Mouse (Mus musculus): ENCODE data around the gene Sytl4.

Gene Sytl4

GRCm38 (mm10) chrX:133981231-133982002 lies at the start of gene Sytl4:
Gene Sytl4 (minus strand): TSS chrX:133981812.
- in situ Hi-C loops (cut with MboI, MseI): no loop called here

GRCm38 (mm10) chrX:134020664-134021063 lies 39.1 kb upstream of the Sytl4 start:
- in situ Hi-C loops (cut with MboI, MseI): loop anchor here (5.0 kb wide), 1 partner anchor 78 kb away; no protein-coding TSS in a partner anchor

GRCm38 (mm10) chrX:134019005-134019404 lies 37.4 kb upstream of the Sytl4 start:
- in situ Hi-C loops (cut with MboI, MseI): no loop called here

- in situ Hi-C loops (cut with MboI, MseI): no loop called here
Observed at GRCm38 (mm10) chrX:133995866-133996265, 14.3 kb upstream of the Sytl4 start.

GRCm38 (mm10) chrX:133964615-133965014 lies 17.0 kb downstream of the Sytl4 start:
- in situ Hi-C loops (cut with MboI, MseI): no loop called here

GRCm38 (mm10) chrX:133960617-133961016 lies 21.0 kb downstream of the Sytl4 start:
- in situ Hi-C loops (cut with MboI, MseI): no loop called here

- in situ Hi-C loops (cut with MboI, MseI): no loop called here
Observed at GRCm38 (mm10) chrX:133954661-133955060, 27.0 kb downstream of the Sytl4 start.

- in situ Hi-C loops (cut with MboI, MseI): no loop called here
Observed at GRCm38 (mm10) chrX:133947427-133947826, 34.2 kb downstream of the Sytl4 start.

- in situ Hi-C loops (cut with MboI, MseI): no loop called here
Observed at GRCm38 (mm10) chrX:133939561-133939960, 42.1 kb downstream of the Sytl4 start.

GRCm38 (mm10) chrX:133936605-133937225 lies 44.9 kb downstream of the Sytl4 start:
- in situ Hi-C loops (cut with MboI, MseI): no loop called here

GRCm38 (mm10) chrX:133931302-133932013 lies 50.2 kb downstream of the Sytl4 start:
- in situ Hi-C loops (cut with MboI, MseI): no loop called here

- in situ Hi-C loops (cut with MboI, MseI): no loop called here
Observed at GRCm38 (mm10) chrX:133926760-133927159, 54.9 kb downstream of the Sytl4 start.

GRCm38 (mm10) chrX:133921187-133921586 lies 60.4 kb downstream of the Sytl4 start:
- in situ Hi-C loops (cut with MboI, MseI): no loop called here

GRCm38 (mm10) chrX:133914219-133914618 lies 67.4 kb downstream of the Sytl4 start:
- in situ Hi-C loops (cut with MboI, MseI): no loop called here

GRCm38 (mm10) chrX:133913006-133913405 lies 68.6 kb downstream of the Sytl4 start:
- in situ Hi-C loops (cut with MboI, MseI): no loop called here

GRCm38 (mm10) chrX:133911397-133912103 lies 70.1 kb downstream of the Sytl4 start:
- in situ Hi-C loops (cut with MboI, MseI): no loop called here

- in situ Hi-C loops (cut with MboI, MseI): no loop called here
Observed at GRCm38 (mm10) chrX:133908261-133908660, 73.4 kb downstream of the Sytl4 start, which contains the start of gene Srpx2. Gene Srpx2 (plus strand): TSS chrX:133908426.

- in situ Hi-C loops (cut with MboI, MseI): no loop called here
Observed at GRCm38 (mm10) chrX:133898014-133898542, 83.5 kb downstream of the Sytl4 start, which contains the start of gene Tspan6. Gene Tspan6 (minus strand): TSS chrX:133898429.

GRCm38 (mm10) chrX:133888111-133888510 lies 93.5 kb downstream of the Sytl4 start:
- in situ Hi-C loops (cut with MboI, MseI): loop anchor here (10.0 kb wide), 1 partner anchor 1443 kb away; no protein-coding TSS in a partner anchor

- in situ Hi-C loops (cut with MboI, MseI): loop anchor here (10.0 kb wide), 1 partner anchor 1443 kb away; no protein-coding TSS in a partner anchor
Observed at GRCm38 (mm10) chrX:133887308-133887707, 94.3 kb downstream of the Sytl4 start.
